8 mouse cellular contexts compared by ENCODE assay signal in the genomic region with DNA sequence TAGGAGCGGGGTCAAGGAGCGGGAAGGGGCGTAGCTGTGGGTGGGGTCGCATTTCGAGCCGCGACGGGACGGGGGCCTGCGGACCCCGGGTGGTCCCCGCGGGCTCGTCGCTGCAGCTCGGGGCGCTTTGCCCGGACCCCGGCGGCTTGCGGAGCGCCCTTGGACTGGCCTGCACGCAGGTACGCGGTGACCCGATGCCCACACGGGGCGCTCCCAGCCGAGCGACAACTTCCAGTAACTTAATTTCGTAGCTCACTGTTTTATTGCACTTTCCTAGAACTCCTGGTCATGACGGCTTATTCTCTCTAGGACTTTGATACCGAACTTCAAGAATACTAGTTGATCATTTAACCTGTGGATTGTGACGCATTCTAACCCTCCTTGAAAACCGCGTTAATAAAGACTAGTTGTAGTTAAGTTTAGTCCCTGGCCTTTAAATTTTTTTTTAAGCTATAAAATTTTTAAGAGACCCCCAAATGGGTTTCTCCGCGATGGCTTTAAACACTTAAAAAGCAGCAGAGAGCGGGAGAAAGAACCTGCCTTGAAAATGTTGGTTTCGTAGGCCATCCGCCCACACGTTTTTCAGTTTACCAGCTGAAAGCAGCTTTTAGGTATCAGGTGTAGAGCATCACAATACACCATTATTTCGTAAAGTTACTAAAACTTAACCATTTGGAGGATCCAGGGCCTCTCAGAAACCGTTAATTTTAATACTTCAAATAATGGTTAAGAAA. TPM values are rescaled to one million over a fixed set of nuclear protein-coding genes. Genes with fewer than 3 reads are reported as not detected.
DNase-seq lines count a peak whose midpoint lies in the region; ATAC-seq and TF ChIP-seq lines count a peak whose summit lies in the region.

No protein-coding gene starts in this region.

- no peaks in the 10 kb centered on the region for H3K9me3 ChIP-seq in heart, embryonic 15.5 days (replicated peaks)

- H3K4me3 ChIP-seq in heart, embryonic 15.5 days, result peak overlapping the region; percentile 100

- WGBS in heart, embryonic 15.5 days, result 4% methylated on average over 44 of the region's 44 CpGs

- H3K9ac ChIP-seq in heart, embryonic 15.5 days, result peak overlapping the region; percentile 100

- 0 out of 2 replicates have a peak, but pooled peaks have one; percentile 3 for TF ChIP-seq CTCF in brain, embryonic 14.5 days (IDR thresholded peaks at IDR 0.05; ENCODE audit: borderline replicate concordance, extremely low read depth, insufficient read depth, insufficient read length)

- H3K27ac ChIP-seq in heart, embryonic 15.5 days, result peak overlapping the region; percentile 96

- H3K4me2 ChIP-seq in heart, embryonic 15.5 days, result peak overlapping the region; percentile 72

- ATAC-seq in heart, embryonic 15.5 days (replicated peaks; ENCODE audit: insufficient number of reproducible peaks, insufficient read depth, low FRiP score, low read depth), result peak; percentile 24; the same call in 1 of the 2 replicates
- no peak for ATAC-seq in inflammation-experienced regulatory T-cells, adult 6 months

- no peaks in the 10 kb centered on the region for H3K36me3 ChIP-seq in heart, embryonic 15.5 days

- no peak for TF ChIP-seq POLR2A in brain, embryonic 14.5 days (IDR thresholded peaks at IDR 0.05; ENCODE audit: borderline replicate concordance, extremely low read depth, insufficient read depth, insufficient read length, poor library complexity, severe bottlenecking)

- H3K4me1 ChIP-seq in heart, embryonic 15.5 days (replicated peaks), result peaks cover 52% of the 10 kb centered on the region

- no peaks in the 10 kb centered on the region for H3K27me3 ChIP-seq in heart, embryonic 15.5 days

- DNase-seq in right cerebral cortex, postnatal 4 days, result peak; percentile 24
- DNase-seq in right cerebral cortex, adult 18-20 months, result no peak
- DNase-seq in brain, embryonic 14.5 days (ENCODE audit: low read depth), result no peak
- DNase-seq in kidney, postnatal 14 days, result peak; percentile 67
- DNase-seq in mesoderm, embryonic 11.5 days (ENCODE audit: low read depth, low spot score), result peak; percentile 30
- DNase-seq in frontal cortex, postnatal 10 days (ENCODE audit: low spot score in 2 of 2), result no peak

RNA-seq across cellular contexts. Expression of gene Tm9sf2, which starts 0.8 kb away (rescaled TPM):
- 64.7 and 85.3 TPM in 2 replicates for polyA plus RNA-seq in brain, embryonic 14.5 days (2012; rRNA removed)
- 120 and 122 TPM in 2 replicates for polyA plus RNA-seq in heart, embryonic 15.5 days (2015; fragmentation: Nextera tagmentation; extraction: Ambion mirVana)
- polyA plus RNA-seq in inflammation-experienced regulatory T-cells, adult 6 months (2017; shearing (Covaris generic)), result 10 to 100 TPM; 59.0 to 98.1 (median 74.1) TPM

Comparison
In these comparisons a context has a peak if more than half of its experiments do, and no peak if none do; other contexts are left out.
1. DNase-seq: peak in right cerebral cortex, postnatal 4 days (single experiment), kidney, postnatal 14 days (single experiment) and mesoderm, embryonic 11.5 days (single experiment); none in right cerebral cortex, adult 18-20 months (single experiment), brain, embryonic 14.5 days (single experiment) and frontal cortex, postnatal 10 days (0 of 2).